Mouse (Mus musculus) heart, adult 2 months (tissue): ENCODE measurements around the gene Rtn4r.

ENCODE experiments used
- CTCF ChIP-seq: fragments of 200-600 bp; IDR thresholded peaks from 2 replicates; pipeline ENCODE4 v1.8.1; 2022; ENCODE audit warnings: antibody characterized with exemption, mild to moderate bottlenecking, moderate library complexity
- EP300 ChIP-seq: fragments of 200-500 bp; IDR thresholded peaks from 2 replicates; pipeline ENCODE4 v1.6.1; 2011; ENCODE audit warnings: low read depth, low read length, control low read depth; ENCODE audit not compliant: insufficient read depth
- POLR2A ChIP-seq: fragments of 200-500 bp; IDR thresholded peaks from 2 replicates; pipeline ENCODE4 v1.6.1; 2011; ENCODE audit warnings: mild to moderate bottlenecking, low read depth, low read length, control low read depth; ENCODE audit not compliant: insufficient read depth

- TF ChIP-seq EP300: no peak
- TF ChIP-seq POLR2A: no peak
- TF ChIP-seq CTCF: no peak
Measured at GRCm38 (mm10) chr16:18132575-18132974, 5.1 kb downstream of the Rtn4r start.
